Mouse (Mus musculus) embryonic facial prominence, embryonic 11.5 days (tissue): ENCODE results near the gene Stip1. TPM values are rescaled to one million over a fixed set of nuclear protein-coding genes. Genes with fewer than 3 reads are reported as not detected.
A peak's percentile ranks its signal among the peaks of the same experiment; 100 is the strongest.
"Not testable (repeated sequence)": the region's sequence is repeated elsewhere in the genome, so short reads cannot be mapped to it uniquely, and the experiment has no call there.

Experiments used
- ATAC-seq: fragments of 200-750 bp; cut with Nextera tagmentation; replicated peaks from 2 replicates; pipeline ENCODE4 v1.8.0; 2017; ENCODE audit warnings: low read depth; ENCODE audit not compliant: insufficient number of reproducible peaks, low FRiP score, low TSS enrichment
- DNase-seq: peaks from one replicate; pipeline ENCODE4 v3.0.0-alpha.2; 2015; ENCODE audit warnings: low spot score
- H3K27ac ChIP-seq: fragments of 300-500 bp; sonication (generic); replicated peaks from 2 replicates; pipeline ENCODE4 v1.5.1; 2014; ENCODE audit warnings: mild to moderate bottlenecking, low read depth, low read length, control low read depth
- H3K27me3 ChIP-seq: fragments of 300-500 bp; sonication (generic); 2 replicates; pipeline ENCODE4 v1.6.1; 2014; ENCODE audit warnings: mild to moderate bottlenecking, low read length, moderate library complexity, mixed read lengths; ENCODE audit not compliant: control insufficient read depth, insufficient read depth
- H3K36me3 ChIP-seq: fragments of 300-500 bp; sonication (generic); replicated peaks from 2 replicates; pipeline ENCODE4 v1.6.1; 2014; ENCODE audit warnings: low read depth, mild to moderate bottlenecking, low read length, moderate library complexity, mixed read lengths; ENCODE audit not compliant: control insufficient read depth, insufficient read depth
- H3K4me1 ChIP-seq: fragments of 300-500 bp; sonication (generic); 2 replicates; pipeline ENCODE4 v1.6.1; 2014; ENCODE audit warnings: low read length, mixed read lengths; ENCODE audit not compliant: control insufficient read depth, insufficient read depth
- H3K4me2 ChIP-seq: fragments of 300-500 bp; sonication (generic); 2 replicates; pipeline ENCODE4 v1.6.1; 2014; ENCODE audit warnings: low read depth, mild to moderate bottlenecking, control low read depth, low read length, moderate library complexity
- H3K4me3 ChIP-seq: fragments of 300-500 bp; sonication (generic); 2 replicates; pipeline ENCODE4 v1.5.1; 2014; ENCODE audit warnings: low read depth, low read length, control low read depth
- H3K9ac ChIP-seq: fragments of 300-500 bp; sonication (generic); replicated peaks from 2 replicates; pipeline ENCODE4 v1.6.1; 2014; ENCODE audit warnings: mild to moderate bottlenecking, control low read depth, low read length
- H3K9me3 ChIP-seq: fragments of 300-500 bp; sonication (generic); replicated peaks from 2 replicates; pipeline ENCODE4 v1.6.1; 2016; ENCODE audit warnings: mild to moderate bottlenecking, low read length, inconsistent platforms, mixed read lengths; ENCODE audit not compliant: control insufficient read depth
- WGBS: fragments of 180-500 bp; shearing (Covaris S2); extraction: QIAGEN DNeasy Blood & Tissue Kit; methylation state at CpG from one replicate; pipeline ENCODE4 v1.1.7; 2014; 5-methylcytosine and 5-hydroxymethylcytosine counted together
- polyA plus RNA-seq: library from polyadenylated mRNA; unstranded; fragments of >200 nt; fragmentation: Nextera tagmentation; extraction: Ambion mirVana; gene quantifications from 2 replicates; pipeline ENCODE4 v1.2.1, GENCODE M21; 2014

Gene Stip1
- polyA plus RNA-seq, 1 experiment from 2014 or later, result 400 TPM

- Histone ChIP-seq H3K36me3 (peaks cover 3% of the 10 kb centered on the region), H3K4me2 (peak within 1 kb of the TSS; percentile 87), H3K4me3 (peak within 1 kb of the TSS; percentile 51), H3K4me1 (peaks cover 12% of the 10 kb centered on the region), H3K27ac (no peak within 1 kb of the TSS; the same call in 1 of the 2 replicates), H3K9me3 (no peaks in the 10 kb centered on the region), H3K9ac (peak within 1 kb of the TSS; percentile 66), H3K27me3 (no peaks in the 10 kb centered on the region)
- under 1% methylated on average over 24 of the region's 24 CpGs for WGBS
- peak; percentile 88 for ATAC-seq
- DNase-seq, result peak; percentile 95
Observed at GRCm38 (mm10) chr19:6996006-6996405, 43.8 kb downstream of the Stip1 start, which contains the start of the genes Nudt22 and Trpt1. Nudt22 (minus strand) TSS chr19:6996117. Trpt1 (plus strand) TSS chr19:6996131.

- ATAC-seq (peak; percentile 12; the same call in 1 of the 2 replicates), DNase-seq (no peak)
- Histone ChIP-seq H3K36me3 (peaks cover 3% of the 10 kb centered on the region), H3K4me2 (peak overlapping the region; percentile 87), H3K9me3 (no peaks in the 10 kb centered on the region), H3K9ac (peak overlapping the region; percentile 50), H3K4me1 (peaks cover 12% of the 10 kb centered on the region), H3K27ac (no peak overlapping the region), H3K4me3 (peak overlapping the region; percentile 51), H3K27me3 (no peaks in the 10 kb centered on the region)
- WGBS, result 51% methylated on average over 20 of the region's 21 CpGs
Observed at GRCm38 (mm10) chr19:6995255-6995991, 44.3 kb downstream of the Stip1 start.

- 86% methylated on average over 8 of the region's 8 CpGs for WGBS
- peaks cover 3% of the 10 kb centered on the region for H3K36me3 ChIP-seq
- H3K4me2 ChIP-seq, result no peak overlapping the region
- H3K4me1 ChIP-seq, result peaks cover 12% of the 10 kb centered on the region
- DNase-seq (no peak), ATAC-seq (no peak)
- H3K4me3 ChIP-seq, result no peak overlapping the region
- H3K9me3 ChIP-seq, result no peaks in the 10 kb centered on the region
- H3K27ac ChIP-seq, result no peak overlapping the region
- no peaks in the 10 kb centered on the region for H3K27me3 ChIP-seq
- peak overlapping the region; percentile 13 for H3K9ac ChIP-seq
Observed at GRCm38 (mm10) chr19:6994489-6994888, 45.3 kb downstream of the Stip1 start.

- no peaks in the 10 kb centered on the region for H3K27me3 ChIP-seq
- peaks cover 1% of the 10 kb centered on the region for H3K36me3 ChIP-seq
- no peak overlapping the region for H3K27ac ChIP-seq
- no peak for ATAC-seq
- no peak overlapping the region for H3K4me3 ChIP-seq
- 92% methylated on average over 8 of the region's 8 CpGs for WGBS
- H3K9ac ChIP-seq, result no peak overlapping the region
- no peaks in the 10 kb centered on the region for H3K9me3 ChIP-seq
- DNase-seq, result no peak
- peaks cover 12% of the 10 kb centered on the region for H3K4me1 ChIP-seq
- no peak overlapping the region for H3K4me2 ChIP-seq
Observed at GRCm38 (mm10) chr19:6994002-6994401, 45.8 kb downstream of the Stip1 start.

GRCm38 (mm10) chr19:6993011-6993770 lies 46.6 kb downstream of the Stip1 start:
- 59% methylated on average over 14 of the region's 14 CpGs for WGBS
- no peak for DNase-seq
- Histone ChIP-seq H3K36me3 (no peaks in the 10 kb centered on the region; the same call in 1 of the 2 replicates), H3K27me3 (no peaks in the 10 kb centered on the region), H3K4me1 (peaks cover 12% of the 10 kb centered on the region), H3K27ac (0 out of 2 replicates have a peak overlapping the region, but pooled peaks have one; percentile 47), H3K9me3 (no peaks in the 10 kb centered on the region), H3K4me3 (peak overlapping the region; percentile 37), H3K9ac (peak overlapping the region; percentile 59), H3K4me2 (peak overlapping the region; percentile 67)
- no peak for ATAC-seq

- Histone ChIP-seq H3K9me3 (no peaks in the 10 kb centered on the region), H3K4me1 (peaks cover 12% of the 10 kb centered on the region), H3K36me3 (no peaks in the 10 kb centered on the region), H3K4me2 (peak within 1 kb of the TSS; percentile 67), H3K27me3 (no peaks in the 10 kb centered on the region), H3K9ac (peak within 1 kb of the TSS; percentile 63), H3K27ac (0 out of 2 replicates have a peak within 1 kb of the TSS, but pooled peaks have one; percentile 47), H3K4me3 (peak within 1 kb of the TSS; percentile 37)
- peak; percentile 86 for ATAC-seq
- 2% methylated on average over 37 of the region's 37 CpGs for WGBS
- peak; percentile 99 for DNase-seq
Observed at GRCm38 (mm10) chr19:6992011-6992858, 47.5 kb downstream of the Stip1 start, which contains the start of gene Dnajc4. Dnajc4 (minus strand) TSS chr19:6992572.

- H3K27me3 ChIP-seq, DNase-seq, H3K4me2 ChIP-seq, H3K36me3 ChIP-seq, H3K4me3 ChIP-seq, ATAC-seq, H3K9me3 ChIP-seq, H3K27ac ChIP-seq, H3K9ac ChIP-seq, H3K4me1 ChIP-seq: not testable (repeated sequence)
- 93% methylated on average over 6 of the region's 6 CpGs for WGBS
Observed at GRCm38 (mm10) chr19:6991166-6991565, 48.6 kb downstream of the Stip1 start.
